18 mouse cellular contexts compared by ENCODE assay signal in genomic region chr14:17090573-17090937, GRCm38 (mm10).
DNase-seq lines count a peak whose midpoint lies in the region; ATAC-seq and TF ChIP-seq lines count a peak whose summit lies in the region.
"Had no signal": no experiment of that assay in that cellular context is flagged by ENCODE, and none has a peak within 500 bp of the region (broad histone marks: within the 10 kb centered on the region; RNA-seq: fewer than 3 reads in every experiment).

No protein-coding gene starts in this region.

- no peak overlapping the region for H3K4me3 ChIP-seq in forebrain, embryonic 15.5 days
- no peak overlapping the region for H3K4me3 ChIP-seq in forebrain, embryonic 11.5 days (ENCODE audit: low read depth, low read length)
- H3K4me3 ChIP-seq in hindbrain, embryonic 10.5 days, result no peak overlapping the region
- no peak overlapping the region for H3K4me3 ChIP-seq in hindbrain, embryonic 16.5 days (ENCODE audit: low read length)
- H3K4me3 ChIP-seq in midbrain, embryonic 11.5 days (ENCODE audit: low read depth, low read length), result no peak overlapping the region
- H3K4me3 ChIP-seq in midbrain, postnatal 0 days (ENCODE audit: low read depth, low read length), result no peak overlapping the region
- H3K4me3 ChIP-seq: embryonic facial prominence, embryonic 15.5 days; erythroblast, embryonic 14.5 days; gastrocnemius, adult 2 months had no signal

- WGBS in forebrain, embryonic 15.5 days, result 61% methylated on average over 4 of the region's 4 CpGs
- WGBS in forebrain, embryonic 11.5 days, result 69% methylated on average over 4 of the region's 4 CpGs
- WGBS in hindbrain, embryonic 10.5 days, result 26% methylated on average over 4 of the region's 4 CpGs
- WGBS in hindbrain, embryonic 16.5 days, result 31% methylated on average over 4 of the region's 4 CpGs
- 28% methylated on average over 4 of the region's 4 CpGs for WGBS in midbrain, embryonic 11.5 days
- WGBS in midbrain, postnatal 0 days, result 30% methylated on average over 4 of the region's 4 CpGs

- H3K36me3 ChIP-seq in forebrain, embryonic 15.5 days, result no peaks in the 10 kb centered on the region
- H3K36me3 ChIP-seq in forebrain, embryonic 11.5 days (ENCODE audit: control insufficient read depth, insufficient read depth, low read length), result no peaks in the 10 kb centered on the region
- H3K36me3 ChIP-seq in hindbrain, embryonic 10.5 days, result no peaks in the 10 kb centered on the region
- no peaks in the 10 kb centered on the region for H3K36me3 ChIP-seq in hindbrain, embryonic 16.5 days (ENCODE audit: control insufficient read depth, insufficient read depth, low read length)
- H3K36me3 ChIP-seq in midbrain, embryonic 11.5 days (ENCODE audit: control insufficient read depth, insufficient read depth, low read length), result no peaks in the 10 kb centered on the region
- H3K36me3 ChIP-seq in midbrain, postnatal 0 days (ENCODE audit: insufficient read depth, low read length), result no peaks in the 10 kb centered on the region
- H3K36me3 ChIP-seq: embryonic facial prominence, embryonic 15.5 days had no signal

- no peaks in the 10 kb centered on the region for H3K9me3 ChIP-seq in forebrain, embryonic 15.5 days
- H3K9me3 ChIP-seq in forebrain, embryonic 11.5 days (ENCODE audit: control insufficient read depth, low read length), result no peaks in the 10 kb centered on the region
- no peaks in the 10 kb centered on the region for H3K9me3 ChIP-seq in hindbrain, embryonic 10.5 days
- no peaks in the 10 kb centered on the region for H3K9me3 ChIP-seq in hindbrain, embryonic 16.5 days (ENCODE audit: control insufficient read depth, low read length)
- no peaks in the 10 kb centered on the region for H3K9me3 ChIP-seq in midbrain, embryonic 11.5 days (ENCODE audit: control insufficient read depth, low read length)
- no peaks in the 10 kb centered on the region for H3K9me3 ChIP-seq in midbrain, postnatal 0 days (ENCODE audit: low read length)
- H3K9me3 ChIP-seq: embryonic facial prominence, embryonic 15.5 days had no signal

- H3K4me1 ChIP-seq in forebrain, embryonic 15.5 days, result no peaks in the 10 kb centered on the region
- no peaks in the 10 kb centered on the region for H3K4me1 ChIP-seq in forebrain, embryonic 11.5 days (replicated peaks; ENCODE audit: control insufficient read depth, insufficient read depth, low read length)
- H3K4me1 ChIP-seq in hindbrain, embryonic 10.5 days (replicated peaks), result peaks cover 24% of the 10 kb centered on the region
- no peaks in the 10 kb centered on the region for H3K4me1 ChIP-seq in hindbrain, embryonic 16.5 days (ENCODE audit: control insufficient read depth, insufficient read depth, low read depth, low read length)
- H3K4me1 ChIP-seq in midbrain, embryonic 11.5 days (ENCODE audit: control insufficient read depth, insufficient read depth, low read length), result peaks cover 6% of the 10 kb centered on the region; the same call in 1 of the 2 replicates
- H3K4me1 ChIP-seq in midbrain, postnatal 0 days (ENCODE audit: insufficient read depth, low read length), result 0 out of 2 replicates have a peak, but pooled peaks cover 3% of the 10 kb centered on the region
- H3K4me1 ChIP-seq: embryonic facial prominence, embryonic 15.5 days had no signal

- H3K4me2 ChIP-seq in forebrain, embryonic 15.5 days (replicated peaks), result no peak overlapping the region
- no peak overlapping the region for H3K4me2 ChIP-seq in forebrain, embryonic 11.5 days (ENCODE audit: low read depth, low read length, severe bottlenecking)
- no peak overlapping the region for H3K4me2 ChIP-seq in hindbrain, embryonic 16.5 days (ENCODE audit: low read length)
- H3K4me2 ChIP-seq in midbrain, embryonic 11.5 days, result no peak overlapping the region
- H3K4me2 ChIP-seq in midbrain, postnatal 0 days (ENCODE audit: low read depth, low read length, poor library complexity, severe bottlenecking), result no peak overlapping the region
- H3K4me2 ChIP-seq: embryonic facial prominence, embryonic 15.5 days had no signal

- DNase-seq in forebrain, embryonic 11.5 days (ENCODE audit: low spot score), result no peak
- no peak for DNase-seq in hindbrain, embryonic 10.5 days (ENCODE audit: low spot score)
- DNase-seq in midbrain, embryonic 11.5 days (ENCODE audit: low spot score, missing footprints), result no peak
- DNase-seq in midbrain, postnatal 0 days (ENCODE audit: low spot score), result no peak
- DNase-seq: adrenal gland, postnatal 10 days; cerebellum, adult 11 months; cerebellum, adult 8-10 months; cerebellum, postnatal 14 days; gastrocnemius, adult 2 months; gastrocnemius, postnatal 25 days; heart, postnatal 10 days; heart, postnatal 4 days had no signal

- ATAC-seq in forebrain, embryonic 15.5 days (replicated peaks), result 0 out of 2 replicates have a peak, but pooled peaks have one; percentile 35
- ATAC-seq in forebrain, embryonic 11.5 days (replicated peaks; ENCODE audit: low FRiP score), result no peak
- no peak for ATAC-seq in hindbrain, embryonic 16.5 days
- peak; percentile 58 for ATAC-seq in midbrain, embryonic 11.5 days (ENCODE audit: low FRiP score)
- no peak for ATAC-seq in midbrain, postnatal 0 days (ENCODE audit: low FRiP score)
- ATAC-seq: inflammation-experienced regulatory T-cells, adult 6 months; intestine, postnatal 0 days had no signal

- peak overlapping the region; percentile 56 for H3K27ac ChIP-seq in forebrain, embryonic 15.5 days (replicated peaks)
- no peak overlapping the region for H3K27ac ChIP-seq in forebrain, embryonic 11.5 days (ENCODE audit: low read depth, low read length)
- H3K27ac ChIP-seq in hindbrain, embryonic 10.5 days, result peak overlapping the region; percentile 67; the same call in 1 of the 2 replicates
- no peak overlapping the region for H3K27ac ChIP-seq in hindbrain, embryonic 16.5 days (ENCODE audit: low read depth, low read length)
- H3K27ac ChIP-seq in midbrain, embryonic 11.5 days (ENCODE audit: low read depth, low read length), result no peak overlapping the region
- H3K27ac ChIP-seq in midbrain, postnatal 0 days (ENCODE audit: low read depth, low read length), result no peak overlapping the region
- H3K27ac ChIP-seq: embryonic facial prominence, embryonic 15.5 days; gastrocnemius, adult 2 months had no signal

- no peak overlapping the region for H3K9ac ChIP-seq in forebrain, embryonic 15.5 days (replicated peaks)
- H3K9ac ChIP-seq in forebrain, embryonic 11.5 days (ENCODE audit: low read length), result no peak overlapping the region
- no peak overlapping the region for H3K9ac ChIP-seq in hindbrain, embryonic 16.5 days (ENCODE audit: low read depth, low read length)
- H3K9ac ChIP-seq in midbrain, embryonic 11.5 days (ENCODE audit: low read length), result no peak overlapping the region
- H3K9ac ChIP-seq in midbrain, postnatal 0 days (replicated peaks; ENCODE audit: low read length, poor library complexity, severe bottlenecking), result no peak overlapping the region
- H3K9ac ChIP-seq: embryonic facial prominence, embryonic 15.5 days had no signal

- no peaks in the 10 kb centered on the region for H3K27me3 ChIP-seq in forebrain, embryonic 15.5 days
- no peaks in the 10 kb centered on the region for H3K27me3 ChIP-seq in forebrain, embryonic 11.5 days (ENCODE audit: control insufficient read depth, insufficient read depth, low read length)
- H3K27me3 ChIP-seq in hindbrain, embryonic 10.5 days (ENCODE audit: insufficient read depth, poor library complexity, severe bottlenecking), result no peaks in the 10 kb centered on the region
- no peaks in the 10 kb centered on the region for H3K27me3 ChIP-seq in hindbrain, embryonic 16.5 days (replicated peaks; ENCODE audit: control insufficient read depth, insufficient read depth, low read length)
- H3K27me3 ChIP-seq in midbrain, embryonic 11.5 days (ENCODE audit: control insufficient read depth, insufficient read depth, low read length), result no peaks in the 10 kb centered on the region
- no peaks in the 10 kb centered on the region for H3K27me3 ChIP-seq in midbrain, postnatal 0 days (ENCODE audit: insufficient read depth, low read length)
- H3K27me3 ChIP-seq: embryonic facial prominence, embryonic 15.5 days had no signal

- TF ChIP-seq CTCF in midbrain, postnatal 0 days (IDR thresholded peaks at IDR 0.05), result no peak

Comparison
In these comparisons a context has a peak if more than half of its experiments do, and no peak if none do; other contexts are left out.
1. ATAC-seq: peak in forebrain, embryonic 15.5 days (single experiment) and midbrain, embryonic 11.5 days (single experiment); none in forebrain, embryonic 11.5 days (single experiment), hindbrain, embryonic 16.5 days (single experiment) and midbrain, postnatal 0 days (single experiment).
2. H3K27ac ChIP-seq: peak in forebrain, embryonic 15.5 days (single experiment) and hindbrain, embryonic 10.5 days (single experiment); none in forebrain, embryonic 11.5 days (single experiment), hindbrain, embryonic 16.5 days (single experiment), midbrain, embryonic 11.5 days (single experiment) and midbrain, postnatal 0 days (single experiment).